Mouse (Mus musculus) liver, adult 2 months (tissue): Measurements from ENCODE around the gene Nectin3. TPM values are rescaled to one million over a fixed set of nuclear protein-coding genes. Genes with fewer than 3 reads are reported as not detected.

Experiments used
- DNase-seq: peaks from one replicate; pipeline ENCODE4 v3.0.0-alpha.2; 2011; ENCODE audit warnings: low read depth, low spot score; ENCODE audit errors: extremely low read depth
- H3K27ac ChIP-seq: fragments of 200-500 bp; replicated peaks from 2 replicates; pipeline ENCODE4 v1.5.1; 2012; ENCODE audit warnings: low read depth, mild to moderate bottlenecking, control low read depth, inconsistent platforms, low read length; ENCODE audit not compliant: insufficient read depth
- H3K27me3 ChIP-seq: fragments of 200-500 bp; 2 replicates; pipeline ENCODE4 v1.6.1; 2012; ENCODE audit warnings: mild to moderate bottlenecking, moderate library complexity, low read length, inconsistent platforms; ENCODE audit not compliant: control insufficient read depth, insufficient read depth
- H3K36me3 ChIP-seq: fragments of 200-500 bp; 2 replicates; pipeline ENCODE4 v1.6.1; 2012; ENCODE audit warnings: low read length, inconsistent platforms; ENCODE audit not compliant: control insufficient read depth, insufficient read depth
- H3K4me1 ChIP-seq: fragments of 200-500 bp; 2 replicates; pipeline ENCODE4 v1.6.1; 2011; ENCODE audit warnings: low read length; ENCODE audit not compliant: control insufficient read depth, insufficient read depth
- H3K4me3 ChIP-seq: fragments of 200-500 bp; 2 replicates; pipeline ENCODE4 v1.5.1; 2011; ENCODE audit warnings: low read depth, mild to moderate bottlenecking, control low read depth, low read length, moderate library complexity; ENCODE audit not compliant: insufficient read depth
- H3K79me2 ChIP-seq: fragments of 200-500 bp; 2 replicates; pipeline ENCODE4 v1.6.1; 2012; ENCODE audit warnings: inconsistent platforms, mild to moderate bottlenecking, low read length, moderate library complexity; ENCODE audit not compliant: control insufficient read depth, insufficient read depth
- H3K9ac ChIP-seq: fragments of 200-500 bp; 2 replicates; pipeline ENCODE4 v1.6.1; 2012; ENCODE audit warnings: low read depth, mild to moderate bottlenecking, control low read depth, inconsistent platforms, low read length
- CTCF ChIP-seq: fragments of 200-500 bp; IDR thresholded peaks from 2 replicates; pipeline ENCODE4 v1.5.1; 2011; ENCODE audit warnings: low read depth, low read length, control low read depth
- POLR2A ChIP-seq: fragments of 200-500 bp; IDR thresholded peaks from 2 replicates; pipeline ENCODE4 v1.6.1; 2011; ENCODE audit warnings: low read length, control low read depth; ENCODE audit not compliant: insufficient read depth; ENCODE audit errors: extremely low read depth
- WGBS: fragments of 180-500 bp; shearing (Covaris S2); methylation state at CpG from one replicate; pipeline ENCODE4 v1.1.7; 2018; 5-methylcytosine and 5-hydroxymethylcytosine counted together
- polyA plus RNA-seq: library from polyadenylated mRNA; depleted of rRNA; stranded (reverse); fragments of >200 nt; gene quantifications from 2 replicates; pipeline ENCODE4 v1.2.3, GENCODE M21; 2012; rRNA removed
- total RNA-seq: library from RNA; depleted of rRNA; stranded (reverse); fragments of >200 nt; gene quantifications from 2 replicates; pipeline ENCODE4 v1.2.3, GENCODE M21; 2014; rRNA removed

Gene Nectin3
- total RNA-seq: 53.1 and 53.2 TPM in 2 replicates
- polyA plus RNA-seq: 11.1 and 11.6 TPM in 2 replicates

DNA sequence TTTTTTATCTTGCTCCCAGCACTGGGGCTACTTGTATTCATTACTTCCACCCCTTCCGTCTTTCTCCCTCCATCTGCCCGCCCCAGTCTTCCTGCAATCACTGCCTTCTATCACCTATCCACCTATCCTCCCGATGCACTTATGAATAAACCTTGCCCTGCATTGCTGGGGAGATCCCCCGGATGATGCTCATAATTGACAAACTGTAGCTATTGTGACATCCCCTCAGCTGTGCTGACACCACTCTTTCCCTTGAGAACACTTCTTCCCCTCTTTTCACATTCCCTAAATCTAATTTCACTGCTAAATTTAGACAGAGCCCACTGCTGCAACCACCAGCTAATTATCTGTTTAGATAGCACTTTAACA is at the start of gene Nectin3:
Gene Nectin3 (minus strand): TSS at position 105 of the 369 bp plus-strand sequence.
- peak within 1 kb of the TSS; percentile 86 for H3K9ac ChIP-seq
- peaks cover 2% of the 10 kb centered on the region; the same call in 1 of the 2 replicates for H3K79me2 ChIP-seq
- H3K4me1 ChIP-seq: peaks cover 4% of the 10 kb centered on the region; the same call in 1 of the 2 replicates
- peak; percentile 55 for DNase-seq
- H3K27me3 ChIP-seq: no peaks in the 10 kb centered on the region
- H3K27ac ChIP-seq: peak within 1 kb of the TSS; percentile 89
- no peaks in the 10 kb centered on the region for H3K36me3 ChIP-seq
- 3% methylated on average over 4 of the region's 4 CpGs for WGBS
- peak within 1 kb of the TSS; percentile 91 for H3K4me3 ChIP-seq
- TF ChIP-seq CTCF (no peak), POLR2A (no peak)

DNA sequence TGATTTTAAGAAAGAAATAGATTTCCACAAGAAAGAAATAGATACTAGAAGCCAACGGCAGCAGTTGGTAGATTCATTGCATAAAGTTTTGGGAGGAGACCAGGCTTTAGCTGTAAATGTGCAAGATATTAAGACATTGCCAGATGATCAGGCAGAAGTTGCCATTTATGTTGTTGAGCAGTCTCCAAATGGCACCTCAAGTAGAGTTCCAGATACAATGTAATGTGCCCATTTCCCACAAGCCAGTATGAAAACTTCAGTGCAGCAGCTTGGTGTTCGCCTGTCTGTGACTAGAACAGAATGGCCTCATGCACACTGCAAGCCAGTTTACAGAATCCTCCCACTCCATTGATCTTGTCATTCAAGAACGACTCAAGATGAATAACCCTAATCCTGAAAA is 39.8 kb upstream of the Nectin3 start:
- no peaks in the 10 kb centered on the region for H3K79me2 ChIP-seq
- WGBS: 92% methylated on average over 3 of the region's 3 CpGs
- no peaks in the 10 kb centered on the region for H3K4me1 ChIP-seq
- no peak overlapping the region for H3K9ac ChIP-seq
- TF ChIP-seq POLR2A (no peak), CTCF (no peak)
- no peak overlapping the region for H3K27ac ChIP-seq
- no peak for DNase-seq
- H3K36me3 ChIP-seq: no peaks in the 10 kb centered on the region
- no peaks in the 10 kb centered on the region for H3K27me3 ChIP-seq
- H3K4me3 ChIP-seq: no peak overlapping the region

DNA sequence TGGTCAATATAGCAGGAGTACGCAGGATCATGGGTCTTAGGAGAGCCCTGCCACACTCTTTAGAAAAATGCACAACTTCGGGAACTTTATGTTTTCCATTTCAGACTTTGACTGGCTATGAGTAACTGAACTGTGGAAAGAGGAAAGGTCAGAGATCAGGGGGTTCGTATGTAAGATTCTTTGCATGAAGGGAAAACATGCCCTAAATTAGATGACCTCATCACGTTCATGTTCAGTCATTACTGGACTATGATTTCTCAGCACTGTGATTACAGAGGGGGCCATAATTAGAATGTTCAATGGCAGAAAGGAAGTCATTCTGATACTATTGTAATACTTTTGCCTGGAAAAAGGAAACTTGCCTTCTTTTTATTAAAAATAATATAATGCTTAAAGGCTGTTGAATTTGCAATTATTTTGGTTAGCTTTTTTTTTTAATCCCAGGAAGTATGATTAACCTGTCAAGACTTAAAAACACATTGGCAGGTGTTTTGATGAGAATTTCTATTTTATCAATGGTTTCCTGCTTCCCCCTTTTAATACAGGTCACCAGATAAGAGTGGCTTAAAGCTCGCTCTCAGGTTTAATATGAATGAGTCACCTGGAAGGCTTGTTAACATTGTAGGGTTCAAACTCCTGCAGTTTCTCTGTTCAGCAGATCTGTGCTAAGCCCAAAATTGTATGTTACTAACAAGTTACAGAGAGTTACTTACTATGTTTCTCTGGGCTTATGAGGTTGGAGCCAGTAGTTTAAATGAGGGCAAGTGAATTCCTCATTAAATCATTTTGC is 34.3 kb upstream of the Nectin3 start:
- Histone ChIP-seq H3K9ac (no peak overlapping the region), H3K4me3 (no peak overlapping the region), H3K79me2 (no peaks in the 10 kb centered on the region), H3K36me3 (no peaks in the 10 kb centered on the region), H3K27ac (no peak overlapping the region), H3K27me3 (no peaks in the 10 kb centered on the region), H3K4me1 (no peaks in the 10 kb centered on the region)
- TF ChIP-seq CTCF (no peak), POLR2A (no peak)
- WGBS: 82% methylated on average over 5 of the region's 5 CpGs
- no peak for DNase-seq

- H3K4me3 ChIP-seq: no peak overlapping the region
- H3K27me3 ChIP-seq: no peaks in the 10 kb centered on the region
- no peak overlapping the region for H3K9ac ChIP-seq
- H3K4me1 ChIP-seq: no peaks in the 10 kb centered on the region
- no peaks in the 10 kb centered on the region for H3K79me2 ChIP-seq
- no peaks in the 10 kb centered on the region for H3K36me3 ChIP-seq
- TF ChIP-seq CTCF: no peak
- TF ChIP-seq POLR2A: no peak
- H3K27ac ChIP-seq: no peak overlapping the region
- 77% methylated on average over 3 of the region's 3 CpGs for WGBS
- no peak for DNase-seq
Observed at GRCm38 (mm10) chr16:46531023-46531422, 32.7 kb upstream of the Nectin3 start.

DNA sequence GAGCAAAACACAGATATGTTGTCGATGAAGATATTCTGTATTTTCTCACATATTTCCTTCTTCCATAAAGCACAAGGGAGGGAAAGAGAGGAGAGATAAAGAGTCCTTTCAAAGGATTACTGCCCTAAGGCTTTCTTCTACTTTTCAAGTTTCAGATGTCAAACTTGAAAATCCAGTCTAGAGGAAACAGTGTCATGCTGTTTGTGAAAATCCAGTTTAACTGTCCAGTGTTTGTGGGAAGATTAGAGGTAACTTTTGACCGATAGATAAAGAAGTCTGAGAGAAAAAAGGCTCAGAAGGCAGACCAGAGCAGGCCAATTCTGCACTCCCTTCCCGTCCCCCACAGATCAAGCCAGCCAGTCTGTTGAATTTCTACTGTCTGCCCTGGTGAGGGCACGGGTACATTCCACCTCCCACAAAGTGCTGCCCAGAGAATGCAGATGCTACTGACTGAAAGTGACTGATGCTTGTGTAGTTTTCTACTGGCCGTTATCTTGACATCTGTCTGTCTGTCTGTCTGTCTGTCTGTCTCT is 22.6 kb upstream of the Nectin3 start:
- 81% methylated on average over 5 of the region's 5 CpGs for WGBS
- H3K4me3 ChIP-seq: no peak overlapping the region
- H3K9ac ChIP-seq: no peak overlapping the region
- no peak for TF ChIP-seq CTCF
- no peak for TF ChIP-seq POLR2A
- peaks cover 2% of the 10 kb centered on the region; the same call in 1 of the 2 replicates for H3K4me1 ChIP-seq
- DNase-seq: no peak
- no peaks in the 10 kb centered on the region for H3K79me2 ChIP-seq
- H3K36me3 ChIP-seq: no peaks in the 10 kb centered on the region
- no peaks in the 10 kb centered on the region for H3K27me3 ChIP-seq
- no peak overlapping the region for H3K27ac ChIP-seq

DNA sequence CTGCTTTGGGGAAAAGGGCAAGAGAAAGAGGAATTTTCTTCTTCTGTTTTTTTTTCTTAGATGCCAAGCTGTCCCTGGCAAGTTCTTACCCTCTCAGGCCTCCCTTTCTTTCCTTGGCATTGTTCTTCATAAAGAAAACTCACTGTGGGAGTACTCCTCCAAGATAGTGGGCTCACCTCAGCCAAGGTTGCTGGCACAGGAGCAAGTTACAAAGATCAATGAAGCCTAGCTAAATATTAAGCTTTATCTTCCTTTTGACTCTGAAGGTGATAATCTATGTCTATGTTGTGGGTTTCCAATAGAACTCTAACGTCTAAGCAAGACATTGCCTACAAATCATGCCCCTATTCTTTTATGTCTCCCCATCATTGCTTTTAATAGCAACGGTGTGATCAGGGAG is 21.3 kb upstream of the Nectin3 start:
- no peak overlapping the region for H3K9ac ChIP-seq
- DNase-seq: peak; percentile 55
- 56% methylated on average over 2 of the region's 2 CpGs for WGBS

More for the DNA sequence above, 21.3 kb upstream of the Nectin3 start:
- no peak overlapping the region for H3K27ac ChIP-seq
- TF ChIP-seq POLR2A: no peak
- no peak for TF ChIP-seq CTCF
- H3K79me2 ChIP-seq: no peaks in the 10 kb centered on the region
- H3K4me3 ChIP-seq: no peak overlapping the region
- H3K36me3 ChIP-seq: no peaks in the 10 kb centered on the region
- no peaks in the 10 kb centered on the region for H3K27me3 ChIP-seq
- peaks cover 2% of the 10 kb centered on the region; the same call in 1 of the 2 replicates for H3K4me1 ChIP-seq
